In genomic region chr16:70407780-70408179, GRCm38 (mm10) we compare ENCODE assay signal across 9 mouse cellular contexts.
"Had no signal": no experiment of that assay in that cellular context is flagged by ENCODE, and none has a peak within 500 bp of the region (broad histone marks: within the 10 kb centered on the region; RNA-seq: fewer than 3 reads in every experiment).

No protein-coding gene starts in this region.

- ATAC-seq: midbrain, embryonic 16.5 days had no signal

- H3K36me3 ChIP-seq: limb, embryonic 13.5 days; midbrain, embryonic 12.5 days had no signal

- H3K4me1 ChIP-seq: limb, embryonic 13.5 days; midbrain, embryonic 12.5 days had no signal

- DNase-seq: kidney, adult 11 months; lung, adult 18-20 months; right cerebral cortex, adult 18-20 months; right cerebral cortex, postnatal 25 days; thymus, postnatal 36 days had no signal

- H3K27ac ChIP-seq: limb, embryonic 13.5 days; liver, embryonic 14.5 days; midbrain, embryonic 12.5 days had no signal

- H3K4me3 ChIP-seq: limb, embryonic 13.5 days; midbrain, embryonic 12.5 days had no signal

- H3K9me3 ChIP-seq: limb, embryonic 13.5 days; midbrain, embryonic 12.5 days had no signal

- H3K27me3 ChIP-seq: limb, embryonic 13.5 days; midbrain, embryonic 12.5 days had no signal
